Mouse (Mus musculus) embryonic facial prominence, embryonic 11.5 days (tissue): ENCODE results near the gene Olfr923. TPM values are rescaled to one million over a fixed set of nuclear protein-coding genes. Genes with fewer than 3 reads are reported as not detected.

Source experiments
- ATAC-seq: fragments of 200-750 bp; cut with Nextera tagmentation; replicated peaks from 2 replicates; pipeline ENCODE4 v1.8.0; 2017; ENCODE audit warnings: low read depth; ENCODE audit not compliant: insufficient number of reproducible peaks, low FRiP score, low TSS enrichment
- DNase-seq: peaks from one replicate; pipeline ENCODE4 v3.0.0-alpha.2; 2015; ENCODE audit warnings: low spot score
- H3K27ac ChIP-seq: fragments of 300-500 bp; sonication (generic); replicated peaks from 2 replicates; pipeline ENCODE4 v1.5.1; 2014; ENCODE audit warnings: mild to moderate bottlenecking, low read depth, low read length, control low read depth
- H3K27me3 ChIP-seq: fragments of 300-500 bp; sonication (generic); 2 replicates; pipeline ENCODE4 v1.6.1; 2014; ENCODE audit warnings: mild to moderate bottlenecking, low read length, moderate library complexity, mixed read lengths; ENCODE audit not compliant: control insufficient read depth, insufficient read depth
- H3K36me3 ChIP-seq: fragments of 300-500 bp; sonication (generic); replicated peaks from 2 replicates; pipeline ENCODE4 v1.6.1; 2014; ENCODE audit warnings: low read depth, mild to moderate bottlenecking, low read length, moderate library complexity, mixed read lengths; ENCODE audit not compliant: control insufficient read depth, insufficient read depth
- H3K4me1 ChIP-seq: fragments of 300-500 bp; sonication (generic); 2 replicates; pipeline ENCODE4 v1.6.1; 2014; ENCODE audit warnings: low read length, mixed read lengths; ENCODE audit not compliant: control insufficient read depth, insufficient read depth
- H3K4me2 ChIP-seq: fragments of 300-500 bp; sonication (generic); 2 replicates; pipeline ENCODE4 v1.6.1; 2014; ENCODE audit warnings: low read depth, mild to moderate bottlenecking, control low read depth, low read length, moderate library complexity
- H3K4me3 ChIP-seq: fragments of 300-500 bp; sonication (generic); 2 replicates; pipeline ENCODE4 v1.5.1; 2014; ENCODE audit warnings: low read depth, low read length, control low read depth
- H3K9ac ChIP-seq: fragments of 300-500 bp; sonication (generic); replicated peaks from 2 replicates; pipeline ENCODE4 v1.6.1; 2014; ENCODE audit warnings: mild to moderate bottlenecking, control low read depth, low read length
- H3K9me3 ChIP-seq: fragments of 300-500 bp; sonication (generic); replicated peaks from 2 replicates; pipeline ENCODE4 v1.6.1; 2016; ENCODE audit warnings: mild to moderate bottlenecking, low read length, inconsistent platforms, mixed read lengths; ENCODE audit not compliant: control insufficient read depth
- WGBS: fragments of 180-500 bp; shearing (Covaris S2); extraction: QIAGEN DNeasy Blood & Tissue Kit; methylation state at CpG from one replicate; pipeline ENCODE4 v1.1.7; 2014; 5-methylcytosine and 5-hydroxymethylcytosine counted together
- polyA plus RNA-seq: library from polyadenylated mRNA; unstranded; fragments of >200 nt; fragmentation: Nextera tagmentation; extraction: Ambion mirVana; gene quantifications from 2 replicates; pipeline ENCODE4 v1.2.1, GENCODE M21; 2014

The Olfr923 gene
- not detected in 2 replicates for polyA plus RNA-seq

- no peak within 1 kb of the TSS for H3K9ac ChIP-seq
- H3K4me2 ChIP-seq = no peak within 1 kb of the TSS
- no peak within 1 kb of the TSS for H3K27ac ChIP-seq
- H3K27me3 ChIP-seq = no peaks in the 10 kb centered on the region
- H3K9me3 ChIP-seq = no peaks in the 10 kb centered on the region
- ATAC-seq (no peak), DNase-seq (no peak)
- H3K36me3 ChIP-seq = no peaks in the 10 kb centered on the region
- WGBS = 90% methylated on average over 1 of the region's 1 CpGs
- no peak within 1 kb of the TSS for H3K4me3 ChIP-seq
- H3K4me1 ChIP-seq = no peaks in the 10 kb centered on the region
Measured at GRCm38 (mm10) chr9:38826245-38826644, at the start of gene Olfr923. Gene Olfr923, plus strand, starts transcription at chr9:38826545.

GRCm38 (mm10) chr9:38792689-38793088 is 33.7 kb upstream of the Olfr923 start:
- no peak for ATAC-seq
- Histone ChIP-seq H3K4me1 (no peaks in the 10 kb centered on the region), H3K9ac (no peak overlapping the region), H3K36me3 (no peaks in the 10 kb centered on the region), H3K4me3 (no peak overlapping the region), H3K27me3 (no peaks in the 10 kb centered on the region), H3K9me3 (no peaks in the 10 kb centered on the region), H3K4me2 (no peak overlapping the region), H3K27ac (no peak overlapping the region)
- no peak for DNase-seq
- WGBS = 79% methylated on average over 2 of the region's 2 CpGs

- Histone ChIP-seq H3K9me3 (no peaks in the 10 kb centered on the region), H3K27me3 (no peaks in the 10 kb centered on the region), H3K4me2 (no peak overlapping the region), H3K4me3 (no peak overlapping the region), H3K4me1 (no peaks in the 10 kb centered on the region), H3K36me3 (no peaks in the 10 kb centered on the region), H3K9ac (no peak overlapping the region), H3K27ac (no peak overlapping the region)
- DNase-seq = no peak
- no peak for ATAC-seq
Measured at GRCm38 (mm10) chr9:38805696-38806095, 20.6 kb upstream of the Olfr923 start.

DNA sequence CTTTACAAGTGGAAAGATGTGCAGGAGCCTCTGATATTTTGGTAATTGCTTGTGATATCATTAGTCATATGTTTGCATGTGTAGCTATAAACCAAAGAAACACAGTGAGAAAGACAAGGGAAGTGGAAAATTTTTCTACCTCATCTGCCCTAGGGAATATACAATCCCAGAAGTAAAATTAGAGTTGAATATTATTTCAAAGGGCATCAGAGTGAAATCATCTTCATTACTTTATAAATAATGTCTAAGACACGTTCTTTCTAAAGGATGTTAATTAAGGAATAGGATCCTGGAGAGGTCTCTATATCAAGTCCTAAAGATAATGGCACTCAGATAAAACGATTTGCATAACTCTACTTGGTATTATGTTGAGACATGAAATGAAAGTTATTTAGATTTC is 12.0 kb upstream of the Olfr923 start, which contains the start of gene Olfr922:
Gene Olfr922 (plus strand): TSS at position 301 of the 400 bp plus-strand sequence.
- H3K27ac ChIP-seq = no peak within 1 kb of the TSS
- WGBS = 71% methylated on average over 2 of the region's 2 CpGs

DNA sequence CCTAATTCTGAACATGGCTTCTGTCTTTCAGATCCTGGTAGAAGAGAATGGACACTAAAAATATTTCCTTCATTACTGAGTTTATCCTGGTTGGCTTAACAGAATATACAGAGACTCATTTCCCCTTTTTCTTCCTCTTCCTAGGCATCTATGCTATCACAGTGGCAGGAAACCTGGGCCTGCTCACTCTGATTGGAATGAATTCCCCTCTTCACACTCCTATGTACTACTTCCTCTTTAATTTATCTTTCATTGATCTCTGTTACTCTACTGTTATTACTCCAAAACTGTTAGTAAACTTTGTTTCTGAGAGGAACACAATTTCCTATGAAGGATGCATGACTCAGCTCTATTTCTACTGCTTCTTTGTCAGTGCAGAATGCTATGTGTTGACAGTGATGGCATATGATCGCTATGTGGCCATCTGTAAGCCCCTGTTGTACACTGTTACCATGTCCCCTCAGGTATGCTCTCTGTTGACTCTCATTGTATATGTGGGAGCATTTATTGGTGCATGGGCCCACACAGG is 10.8 kb upstream of the Olfr923 start:
- no peaks in the 10 kb centered on the region for H3K36me3 ChIP-seq
- no peak overlapping the region for H3K4me2 ChIP-seq
- no peak for DNase-seq
- 96% methylated on average over 1 of the region's 1 CpGs for WGBS
- no peaks in the 10 kb centered on the region for H3K4me1 ChIP-seq
- H3K27ac ChIP-seq = no peak overlapping the region
- no peak overlapping the region for H3K9ac ChIP-seq
- no peak for ATAC-seq
- no peak overlapping the region for H3K4me3 ChIP-seq
- no peaks in the 10 kb centered on the region for H3K9me3 ChIP-seq
- no peaks in the 10 kb centered on the region for H3K27me3 ChIP-seq

More for the DNA sequence above, 12.0 kb upstream of the Olfr923 start, which contains the start of gene Olfr922:
- H3K4me3 ChIP-seq = no peak within 1 kb of the TSS
- no peaks in the 10 kb centered on the region for H3K27me3 ChIP-seq
- ATAC-seq = no peak
- no peak within 1 kb of the TSS for H3K9ac ChIP-seq
- no peak for DNase-seq
- H3K36me3 ChIP-seq = no peaks in the 10 kb centered on the region
- H3K9me3 ChIP-seq = no peaks in the 10 kb centered on the region
- H3K4me2 ChIP-seq = no peak within 1 kb of the TSS
- H3K4me1 ChIP-seq = no peaks in the 10 kb centered on the region

GRCm38 (mm10) chr9:38833027-38833426 is 6.7 kb downstream of the Olfr923 start:
- WGBS = 94% methylated on average over 2 of the region's 2 CpGs
- no peaks in the 10 kb centered on the region for H3K27me3 ChIP-seq
- no peak overlapping the region for H3K9ac ChIP-seq
- no peaks in the 10 kb centered on the region for H3K36me3 ChIP-seq
- H3K4me3 ChIP-seq = no peak overlapping the region
- H3K4me2 ChIP-seq = no peak overlapping the region
- no peak overlapping the region for H3K27ac ChIP-seq
- DNase-seq = no peak
- no peak for ATAC-seq
- no peaks in the 10 kb centered on the region for H3K4me1 ChIP-seq
- no peaks in the 10 kb centered on the region for H3K9me3 ChIP-seq

DNA sequence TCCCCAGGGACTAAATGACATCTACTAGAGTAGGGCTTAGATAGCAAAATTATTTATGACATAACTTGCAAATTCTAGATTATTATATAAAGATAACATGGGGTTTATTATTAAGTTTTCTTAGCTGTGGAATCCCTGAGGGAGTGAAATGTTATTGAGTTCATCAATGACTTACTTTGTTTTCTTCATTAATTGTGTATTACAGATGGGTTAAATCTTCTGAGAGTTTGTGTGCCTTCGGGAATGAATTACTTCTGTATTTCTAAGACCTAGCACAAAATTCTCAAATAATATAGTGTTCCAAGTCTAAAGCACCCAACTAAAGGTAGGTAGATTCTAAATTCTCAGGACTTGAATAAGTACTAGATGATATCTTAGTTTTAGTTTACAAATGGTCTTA is 17.8 kb downstream of the Olfr923 start, which contains the start of gene Olfr924:
Gene Olfr924 (plus strand): TSS at position 301 of the 400 bp plus-strand sequence.
- Histone ChIP-seq H3K4me2 (no peak within 1 kb of the TSS), H3K27ac (no peak within 1 kb of the TSS), H3K9ac (no peak within 1 kb of the TSS), H3K27me3 (no peaks in the 10 kb centered on the region), H3K4me3 (no peak within 1 kb of the TSS), H3K4me1 (no peaks in the 10 kb centered on the region), H3K9me3 (no peaks in the 10 kb centered on the region), H3K36me3 (no peaks in the 10 kb centered on the region)
- DNase-seq (no peak), ATAC-seq (no peak)
- 82% methylated on average over 1 of the region's 1 CpGs for WGBS

DNA sequence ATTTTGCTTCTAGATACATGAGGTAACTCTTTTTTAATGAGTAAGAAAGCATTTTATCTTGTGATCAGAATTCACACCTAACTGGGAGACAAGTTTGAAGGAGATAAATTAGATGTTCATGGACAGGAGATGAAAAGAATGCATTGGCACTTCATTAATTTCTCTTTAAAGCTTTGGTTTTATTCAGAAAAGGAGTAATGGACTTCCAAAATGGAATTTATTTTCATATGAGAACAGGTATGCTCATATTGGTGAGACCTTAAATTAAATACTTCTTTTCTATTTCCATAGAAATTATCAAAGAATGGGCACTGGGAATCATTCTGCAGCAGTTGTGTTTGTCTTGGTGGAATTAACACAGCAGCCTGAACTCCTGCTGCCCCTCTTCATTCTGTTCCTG is 28.4 kb downstream of the Olfr923 start, which contains the start of gene Olfr26:
Gene Olfr26 (plus strand): TSS at position 301 of the 400 bp plus-strand sequence.
- ATAC-seq (no peak), DNase-seq (no peak)
- Histone ChIP-seq H3K9me3 (no peaks in the 10 kb centered on the region), H3K27ac (no peak within 1 kb of the TSS), H3K9ac (no peak within 1 kb of the TSS), H3K36me3 (no peaks in the 10 kb centered on the region), H3K4me3 (no peak within 1 kb of the TSS), H3K4me1 (no peaks in the 10 kb centered on the region), H3K27me3 (no peaks in the 10 kb centered on the region), H3K4me2 (no peak within 1 kb of the TSS)
